Mouse (Mus musculus): ENCODE measurements around the gene Ttll11.

The Ttll11 gene

GRCm38 (mm10) chr2:35768538-35769238 is 211.0 kb downstream of the Ttll11 start:
- DNase-seq (ENCODE audit: low spot score in 2 of 2), result peak in 1 of 2 experiments; percentile 10

GRCm38 (mm10) chr2:35767834-35768537 is 211.7 kb downstream of the Ttll11 start:
- DNase-seq (ENCODE audit: low spot score in 2 of 2), result no peak

- no peak for DNase-seq (ENCODE audit: low spot score in 2 of 2)
Observed at GRCm38 (mm10) chr2:35764328-35764727, 215.4 kb downstream of the Ttll11 start.

- no peak for DNase-seq (ENCODE audit: low spot score in 2 of 2)
Observed at GRCm38 (mm10) chr2:35763818-35764217, 215.9 kb downstream of the Ttll11 start.

GRCm38 (mm10) chr2:35761458-35761857 is 218.3 kb downstream of the Ttll11 start:
- no peak for DNase-seq (ENCODE audit: low spot score in 2 of 2)

- no peak for DNase-seq (ENCODE audit: low spot score in 2 of 2)
Observed at GRCm38 (mm10) chr2:35760867-35761266, 218.8 kb downstream of the Ttll11 start.

- no peak for DNase-seq (ENCODE audit: low spot score in 2 of 2)
Observed at GRCm38 (mm10) chr2:35760352-35760751, 219.4 kb downstream of the Ttll11 start.

GRCm38 (mm10) chr2:35756467-35756866 is 223.2 kb downstream of the Ttll11 start:
- peak in 1 of 2 experiments; percentile 45 for DNase-seq (ENCODE audit: low spot score in 2 of 2)

GRCm38 (mm10) chr2:35751781-35752505 is 227.8 kb downstream of the Ttll11 start:
- DNase-seq (ENCODE audit: low spot score in 2 of 2), result no peak

GRCm38 (mm10) chr2:35750533-35751141 is 229.1 kb downstream of the Ttll11 start:
- no peak for DNase-seq (ENCODE audit: low spot score in 2 of 2)

GRCm38 (mm10) chr2:35747371-35748035 is 232.2 kb downstream of the Ttll11 start:
- DNase-seq (ENCODE audit: low spot score in 2 of 2), result no peak

GRCm38 (mm10) chr2:35746638-35747037 is 233.1 kb downstream of the Ttll11 start:
- no peak for DNase-seq (ENCODE audit: low spot score in 2 of 2)

- DNase-seq (ENCODE audit: low spot score in 2 of 2), result no peak
Observed at GRCm38 (mm10) chr2:35745876-35746275, 233.8 kb downstream of the Ttll11 start.

- DNase-seq (ENCODE audit: low spot score in 2 of 2), result no peak
Observed at GRCm38 (mm10) chr2:35739669-35740254, 240.0 kb downstream of the Ttll11 start.

GRCm38 (mm10) chr2:35737467-35738027 is 242.2 kb downstream of the Ttll11 start:
- no peak for DNase-seq (ENCODE audit: low spot score in 2 of 2)

GRCm38 (mm10) chr2:35736061-35736460 is 243.7 kb downstream of the Ttll11 start:
- no peak for DNase-seq (ENCODE audit: low spot score in 2 of 2)

GRCm38 (mm10) chr2:35735001-35735400 is 244.7 kb downstream of the Ttll11 start:
- no peak for DNase-seq (ENCODE audit: low spot score in 2 of 2)

- peak; percentile 35 to 49 for DNase-seq (ENCODE audit: low spot score in 2 of 2)
Observed at GRCm38 (mm10) chr2:35731671-35732449, 247.9 kb downstream of the Ttll11 start.

GRCm38 (mm10) chr2:35729077-35730065 is 250.3 kb downstream of the Ttll11 start:
- DNase-seq (ENCODE audit: low spot score in 2 of 2), result peak; percentile 84 to 85
